Mouse (Mus musculus): ENCODE results near the gene Gm10382. TPM values are rescaled to one million over a fixed set of nuclear protein-coding genes. Genes with fewer than 3 reads are reported as not detected.

The Gm10382 gene
- polyA plus RNA-seq, 1 experiment from 2014 or later: 0.68 TPM

GRCm38 (mm10) chr5:125354885-125355492 is 34.1 kb upstream of the Gm10382 start:
- H3K4me2 ChIP-seq (replicated peaks): no peak overlapping the region
- peaks cover 4% of the 10 kb centered on the region; the same call in 1 of the 2 replicates for H3K9me3 ChIP-seq
- no peaks in the 10 kb centered on the region for H3K36me3 ChIP-seq
- no peak overlapping the region for H3K9ac ChIP-seq (replicated peaks)
- 57% methylated on average over 7 of the region's 7 CpGs for WGBS
- H3K4me3 ChIP-seq: no peak overlapping the region
- no peaks in the 10 kb centered on the region for H3K4me1 ChIP-seq
- no peak overlapping the region for H3K27ac ChIP-seq (replicated peaks)
- no peak for ATAC-seq (ENCODE audit: low FRiP score, low read depth)
- H3K27me3 ChIP-seq: no peaks in the 10 kb centered on the region

DNA sequence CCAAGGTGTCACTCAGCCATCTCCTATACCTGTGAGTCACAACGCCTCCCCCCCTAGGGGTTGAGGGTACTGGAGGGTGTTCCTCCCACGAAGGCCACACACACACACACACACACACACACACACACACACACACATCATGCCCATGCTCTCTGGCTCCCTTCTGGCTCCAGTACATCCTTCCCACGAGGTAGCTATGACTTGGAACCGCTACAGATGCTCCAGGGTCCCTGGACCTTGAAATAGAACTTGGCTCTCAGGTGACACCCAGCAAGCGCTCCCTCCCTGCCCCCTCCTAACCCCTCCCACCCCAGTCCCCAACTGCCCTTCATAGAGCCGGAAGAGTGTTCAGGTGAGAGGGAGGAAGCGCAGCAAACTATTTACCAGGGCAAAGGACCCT is 33.5 kb upstream of the Gm10382 start:
- Histone ChIP-seq H3K36me3 (no peaks in the 10 kb centered on the region), H3K9ac (replicated peaks) (no peak overlapping the region), H3K9me3 (peaks cover 4% of the 10 kb centered on the region; the same call in 1 of the 2 replicates), H3K27ac (replicated peaks) (no peak overlapping the region), H3K4me1 (no peaks in the 10 kb centered on the region), H3K4me3 (no peak overlapping the region), H3K4me2 (replicated peaks) (no peak overlapping the region), H3K27me3 (no peaks in the 10 kb centered on the region)
- ATAC-seq (ENCODE audit: low FRiP score, low read depth): no peak
- WGBS: 52% methylated on average over 7 of the region's 7 CpGs

GRCm38 (mm10) chr5:125357543-125358269 is 31.4 kb upstream of the Gm10382 start:
- Histone ChIP-seq H3K9ac (replicated peaks) (no peak overlapping the region), H3K4me2 (replicated peaks) (no peak overlapping the region), H3K36me3 (no peaks in the 10 kb centered on the region), H3K9me3 (peaks cover 4% of the 10 kb centered on the region; the same call in 1 of the 2 replicates), H3K4me1 (no peaks in the 10 kb centered on the region), H3K4me3 (no peak overlapping the region), H3K27ac (replicated peaks) (no peak overlapping the region), H3K27me3 (no peaks in the 10 kb centered on the region)
- 77% methylated on average over 12 of the region's 12 CpGs for WGBS
- no peak for ATAC-seq (ENCODE audit: low FRiP score, low read depth)

GRCm38 (mm10) chr5:125358270-125358608 is 30.9 kb upstream of the Gm10382 start:
- Histone ChIP-seq H3K4me1 (no peaks in the 10 kb centered on the region), H3K27ac (replicated peaks) (no peak overlapping the region), H3K4me2 (replicated peaks) (no peak overlapping the region), H3K9me3 (no peaks in the 10 kb centered on the region; the same call in 1 of the 2 replicates), H3K9ac (replicated peaks) (no peak overlapping the region), H3K27me3 (no peaks in the 10 kb centered on the region), H3K4me3 (no peak overlapping the region), H3K36me3 (no peaks in the 10 kb centered on the region)
- 83% methylated on average over 5 of the region's 5 CpGs for WGBS
- no peak for ATAC-seq (ENCODE audit: low FRiP score, low read depth)

DNA sequence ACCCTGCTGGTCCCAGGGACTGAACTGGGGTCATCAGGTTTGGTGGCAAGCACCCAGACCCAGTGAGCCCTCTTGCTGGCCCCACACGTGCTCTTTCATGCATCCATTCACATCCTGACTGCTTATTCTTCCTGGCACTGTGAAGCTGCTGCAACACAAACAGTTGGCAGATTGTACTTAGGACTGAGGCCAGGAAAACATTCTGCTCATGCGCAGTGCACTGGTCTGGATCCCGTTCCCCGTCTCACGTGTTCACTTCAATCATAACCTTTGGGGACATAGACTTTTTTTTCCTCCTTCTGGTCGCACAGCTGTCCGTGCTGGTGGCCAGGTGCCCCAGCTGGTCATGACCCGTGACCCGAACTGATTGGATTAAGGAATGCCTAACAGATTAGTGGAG is 28.6 kb upstream of the Gm10382 start:
- Histone ChIP-seq H3K9me3 (no peaks in the 10 kb centered on the region), H3K4me3 (no peak overlapping the region), H3K9ac (replicated peaks) (no peak overlapping the region), H3K4me2 (replicated peaks) (no peak overlapping the region), H3K27me3 (no peaks in the 10 kb centered on the region), H3K27ac (replicated peaks) (no peak overlapping the region), H3K36me3 (no peaks in the 10 kb centered on the region), H3K4me1 (no peaks in the 10 kb centered on the region)
- WGBS: 39% methylated on average over 9 of the region's 9 CpGs
- no peak for ATAC-seq (ENCODE audit: low FRiP score, low read depth)

DNA sequence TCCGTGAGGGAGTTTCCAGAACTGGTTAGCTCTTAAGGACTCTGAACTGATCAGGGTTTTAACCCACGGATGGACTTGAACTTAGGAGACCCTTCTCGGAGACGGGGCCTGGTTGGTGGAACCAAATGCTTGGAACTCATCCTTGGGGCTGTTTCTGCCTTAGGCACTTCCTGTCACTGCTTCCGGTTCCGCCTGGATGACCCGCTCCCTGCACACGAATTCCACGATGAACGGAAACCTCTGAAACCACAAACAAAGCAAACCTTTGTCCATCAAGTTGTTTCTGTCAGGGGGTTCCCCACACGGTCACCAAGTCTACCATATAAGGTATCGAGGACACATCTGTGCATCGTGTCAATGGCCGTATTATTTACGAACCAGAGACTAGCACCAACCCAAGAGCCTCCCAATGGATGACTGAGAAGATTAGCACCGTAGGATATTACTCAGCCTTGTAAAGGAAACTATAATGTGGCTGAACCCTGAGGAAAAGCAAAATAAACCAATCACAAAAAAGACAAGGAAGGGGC is 28.1 kb upstream of the Gm10382 start:
- no peak overlapping the region for H3K9ac ChIP-seq (replicated peaks)
- no peaks in the 10 kb centered on the region for H3K27me3 ChIP-seq
- no peak overlapping the region for H3K4me3 ChIP-seq
- no peak for ATAC-seq (ENCODE audit: low FRiP score, low read depth)
- no peak overlapping the region for H3K27ac ChIP-seq (replicated peaks)
- WGBS: 69% methylated on average over 16 of the region's 16 CpGs
- no peaks in the 10 kb centered on the region for H3K36me3 ChIP-seq
- no peaks in the 10 kb centered on the region for H3K9me3 ChIP-seq
- no peak overlapping the region for H3K4me2 ChIP-seq (replicated peaks)
- no peaks in the 10 kb centered on the region for H3K4me1 ChIP-seq

GRCm38 (mm10) chr5:125363894-125364293 is 25.2 kb upstream of the Gm10382 start:
- WGBS: 86% methylated on average over 7 of the region's 7 CpGs

GRCm38 (mm10) chr5:125364851-125365429 is 24.2 kb upstream of the Gm10382 start:
- Histone ChIP-seq H3K9ac (replicated peaks) (no peak overlapping the region), H3K27ac (replicated peaks) (no peak overlapping the region), H3K36me3 (no peaks in the 10 kb centered on the region), H3K9me3 (no peaks in the 10 kb centered on the region), H3K27me3 (no peaks in the 10 kb centered on the region), H3K4me2 (replicated peaks) (no peak overlapping the region), H3K4me1 (no peaks in the 10 kb centered on the region), H3K4me3 (no peak overlapping the region)
- WGBS: 84% methylated on average over 4 of the region's 4 CpGs
- no peak for ATAC-seq (ENCODE audit: low FRiP score, low read depth)

More at GRCm38 (mm10) chr5:125363894-125364293, 25.2 kb upstream of the Gm10382 start:
- ATAC-seq (ENCODE audit: low FRiP score, low read depth): no peak
- H3K4me1 ChIP-seq: no peaks in the 10 kb centered on the region
- no peaks in the 10 kb centered on the region for H3K36me3 ChIP-seq
- no peak overlapping the region for H3K4me3 ChIP-seq
- no peaks in the 10 kb centered on the region for H3K27me3 ChIP-seq
- no peak overlapping the region for H3K9ac ChIP-seq (replicated peaks)
- no peak overlapping the region for H3K27ac ChIP-seq (replicated peaks)
- no peak overlapping the region for H3K4me2 ChIP-seq (replicated peaks)
- H3K9me3 ChIP-seq: no peaks in the 10 kb centered on the region

DNA sequence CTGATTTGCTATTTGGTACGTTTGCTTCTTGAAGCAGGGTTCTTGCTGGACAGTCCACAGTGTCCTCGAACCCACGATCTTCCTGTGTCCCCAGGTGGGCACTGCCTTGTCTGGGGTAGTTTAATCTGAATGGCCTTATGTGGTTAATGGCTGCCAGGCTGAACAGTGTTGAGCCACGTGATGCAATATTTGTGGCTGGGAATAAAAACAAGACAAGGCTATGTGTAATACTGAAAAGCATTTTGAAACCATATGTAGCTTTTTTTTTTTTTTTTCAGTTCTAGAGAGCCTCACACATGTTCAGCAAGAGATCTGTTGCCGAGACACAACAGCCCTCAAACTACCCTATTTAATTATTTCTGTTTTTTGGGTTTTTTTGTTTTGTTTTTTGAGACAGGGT is 21.0 kb upstream of the Gm10382 start:
- Histone ChIP-seq H3K4me2 (replicated peaks) (no peak overlapping the region), H3K9me3 (no peaks in the 10 kb centered on the region), H3K4me1 (no peaks in the 10 kb centered on the region), H3K4me3 (no peak overlapping the region), H3K27me3 (no peaks in the 10 kb centered on the region), H3K36me3 (no peaks in the 10 kb centered on the region), H3K27ac (replicated peaks) (no peak overlapping the region), H3K9ac (replicated peaks) (no peak overlapping the region)
- WGBS: 75% methylated on average over 5 of the region's 5 CpGs
- no peak for ATAC-seq (ENCODE audit: low FRiP score, low read depth)

- no peaks in the 10 kb centered on the region for H3K9me3 ChIP-seq
- no peak overlapping the region for H3K4me2 ChIP-seq (replicated peaks)
- H3K36me3 ChIP-seq: no peaks in the 10 kb centered on the region
- no peak for ATAC-seq (ENCODE audit: low FRiP score, low read depth)
- H3K4me1 ChIP-seq: no peaks in the 10 kb centered on the region
- no peak overlapping the region for H3K9ac ChIP-seq (replicated peaks)
- H3K27me3 ChIP-seq: no peaks in the 10 kb centered on the region
- no peak overlapping the region for H3K27ac ChIP-seq (replicated peaks)
- whole genome bisulfite sequencing: 1% methylated on average over 4 of the region's 4 CpGs
- H3K4me3 ChIP-seq: no peak overlapping the region
Measured at GRCm38 (mm10) chr5:125368568-125368967, 20.6 kb upstream of the Gm10382 start.

GRCm38 (mm10) chr5:125370950-125371693 is 18.0 kb upstream of the Gm10382 start:
- H3K4me1 ChIP-seq: no peaks in the 10 kb centered on the region
- H3K4me3 ChIP-seq: no peak overlapping the region
- no peak overlapping the region for H3K9ac ChIP-seq (replicated peaks)
- no peak overlapping the region for H3K27ac ChIP-seq (replicated peaks)
- H3K4me2 ChIP-seq (replicated peaks): no peak overlapping the region
- ATAC-seq (ENCODE audit: low FRiP score, low read depth): no peak
- H3K27me3 ChIP-seq: no peaks in the 10 kb centered on the region
- 82% methylated on average over 7 of the region's 7 CpGs for WGBS
- H3K9me3 ChIP-seq: no peaks in the 10 kb centered on the region
- H3K36me3 ChIP-seq: no peaks in the 10 kb centered on the region

DNA sequence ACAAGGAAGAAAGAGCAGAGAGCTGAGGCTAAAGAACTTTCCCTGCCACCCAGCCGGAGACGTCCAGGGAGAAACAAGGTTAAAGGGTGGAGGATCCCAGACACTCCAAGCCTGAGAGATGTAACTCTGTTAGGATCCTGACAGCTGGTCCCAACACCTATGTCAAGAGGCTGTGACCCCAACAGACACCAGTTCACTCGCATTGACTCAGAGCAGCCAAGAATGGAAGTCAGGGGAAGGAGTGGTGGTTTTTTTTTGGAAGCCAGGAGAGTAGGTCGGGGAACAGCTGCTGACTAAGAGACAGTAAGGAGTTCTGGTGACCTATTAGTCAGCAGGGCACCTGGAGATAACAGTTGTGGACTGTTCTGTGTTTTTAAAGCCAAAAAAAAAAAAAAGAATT is 17.1 kb upstream of the Gm10382 start:
- no peaks in the 10 kb centered on the region for H3K27me3 ChIP-seq
- H3K36me3 ChIP-seq: no peaks in the 10 kb centered on the region
- no peak overlapping the region for H3K9ac ChIP-seq (replicated peaks)
- H3K4me3 ChIP-seq: no peak overlapping the region
- no peak overlapping the region for H3K4me2 ChIP-seq (replicated peaks)
- 88% methylated on average over 4 of the region's 4 CpGs for WGBS
- H3K27ac ChIP-seq (replicated peaks): no peak overlapping the region
- ATAC-seq (ENCODE audit: low FRiP score, low read depth): no peak
- H3K4me1 ChIP-seq: no peaks in the 10 kb centered on the region
- no peaks in the 10 kb centered on the region for H3K9me3 ChIP-seq

Measured in midbrain, embryonic 12.5 days (tissue).